Mouse (Mus musculus): Measurements from ENCODE around the gene Plk3.

GRCm38 (mm10) chr4:117148815-117149214 is 15.1 kb upstream of the Plk3 start:
- TF ChIP-seq CTCF (IDR thresholded peaks at IDR 0.05; ENCODE audit: low read depth) (no peak), EP300 (IDR thresholded peaks at IDR 0.05; ENCODE audit: low read depth) (no peak)

Data from heart, postnatal 0 days (tissue).